15 mouse cellular contexts compared by ENCODE assay signal in genomic region chr9:35350046-35350552, GRCm38 (mm10).
"Had no signal": no experiment of that assay in that cellular context is flagged by ENCODE, and none has a peak within 500 bp of the region (broad histone marks: within the 10 kb centered on the region; RNA-seq: fewer than 3 reads in every experiment).

No protein-coding gene starts in this region.

- H3K4me3 ChIP-seq: midbrain, embryonic 10.5 days; midbrain, embryonic 12.5 days; neural tube, embryonic 12.5 days; stomach, embryonic 15.5 days had no signal

- H3K4me2 ChIP-seq: lung, embryonic 14.5 days; midbrain, embryonic 12.5 days; neural tube, embryonic 12.5 days; stomach, embryonic 15.5 days had no signal

- H3K9ac ChIP-seq: lung, embryonic 14.5 days; midbrain, embryonic 12.5 days; neural tube, embryonic 12.5 days; stomach, embryonic 15.5 days had no signal

- H3K4me1 ChIP-seq: midbrain, embryonic 12.5 days had no signal

- H3K9me3 ChIP-seq: midbrain, embryonic 10.5 days; midbrain, embryonic 12.5 days; neural tube, embryonic 12.5 days; stomach, embryonic 15.5 days had no signal

- ATAC-seq: midbrain, embryonic 16.5 days had no signal

- H3K27me3 ChIP-seq: neural tube, embryonic 12.5 days; stomach, embryonic 15.5 days had no signal

- H3K27ac ChIP-seq: midbrain, embryonic 10.5 days; midbrain, embryonic 12.5 days; neural tube, embryonic 12.5 days; stomach, embryonic 15.5 days; stomach, postnatal 0 days had no signal

- H3K36me3 ChIP-seq: midbrain, embryonic 10.5 days; midbrain, embryonic 12.5 days; neural tube, embryonic 12.5 days; stomach, embryonic 15.5 days had no signal

- DNase-seq: lung, adult 18-20 months; lung, embryonic 14.5 days; lung, postnatal 10 days; lung, postnatal 4 days; midbrain, embryonic 14.5 days; right cerebral cortex, postnatal 14 days; thymus, adult 2 months; thymus, postnatal 25 days; thymus, postnatal 4 days had no signal
